10 mouse cellular contexts compared by ENCODE assay signal in the genomic region with DNA sequence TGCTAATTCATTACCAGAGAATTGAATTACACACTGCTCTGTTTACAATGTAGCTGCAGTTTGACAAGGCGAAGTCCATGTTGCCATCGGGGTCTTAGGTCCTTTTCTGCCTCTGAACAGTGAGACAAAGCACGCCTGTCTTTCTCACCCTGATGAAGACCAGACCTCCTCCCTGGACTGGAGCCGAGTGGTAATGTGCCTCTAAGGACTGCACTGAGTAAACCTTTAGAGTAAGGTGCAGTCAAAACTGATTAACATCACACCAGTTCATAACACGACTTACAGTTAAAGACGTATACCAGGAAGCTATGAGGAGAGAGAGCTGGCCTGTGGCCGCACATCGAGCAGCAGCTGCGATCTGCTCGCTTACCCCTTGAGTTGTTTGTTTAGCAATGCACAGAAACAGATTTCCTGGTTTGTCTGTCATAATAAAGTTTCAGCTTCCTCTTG.
DNase-seq lines count a peak whose midpoint lies in the region; ATAC-seq and TF ChIP-seq lines count a peak whose summit lies in the region.
"Had no signal": no experiment of that assay in that cellular context is flagged by ENCODE, and none has a peak within 500 bp of the region (broad histone marks: within the 10 kb centered on the region; RNA-seq: fewer than 3 reads in every experiment).

No protein-coding gene starts in this region.

- H3K36me3 ChIP-seq in heart, embryonic 14.5 days (ENCODE audit: control insufficient read depth, insufficient read depth, low read length): no peaks in the 10 kb centered on the region
- H3K36me3 ChIP-seq in lung, embryonic 16.5 days (ENCODE audit: control insufficient read depth, insufficient read depth, low read length): no peaks in the 10 kb centered on the region
- no peaks in the 10 kb centered on the region for H3K36me3 ChIP-seq in limb, embryonic 14.5 days (ENCODE audit: control insufficient read depth, insufficient read depth, low read length)
- H3K36me3 ChIP-seq: liver, embryonic 15.5 days had no signal

- H3K4me1 ChIP-seq in heart, embryonic 14.5 days (ENCODE audit: control insufficient read depth in 2 of 2, insufficient read depth in 2 of 2, low read length in 2 of 2): peaks cover 6 to 18% of the 10 kb centered on the region in 2 experiments; a peak in 3 of 4 replicates
- peaks cover 13% of the 10 kb centered on the region for H3K4me1 ChIP-seq in lung, embryonic 16.5 days (replicated peaks; ENCODE audit: control insufficient read depth, insufficient read depth, low read length)
- H3K4me1 ChIP-seq in limb, embryonic 14.5 days (ENCODE audit: control insufficient read depth, insufficient read depth, low read length): peaks cover 6% of the 10 kb centered on the region
- H3K4me1 ChIP-seq: liver, embryonic 15.5 days had no signal

- H3K27ac ChIP-seq in heart, embryonic 14.5 days (replicated peaks in 1 of 2; ENCODE audit: control insufficient read depth in 1 of 2, insufficient read depth in 1 of 2, low read depth in 2 of 2, low read length in 2 of 2): peak overlapping the region; percentile 38 to 59; a peak in 3 of 4 replicates
- peak overlapping the region; percentile 21; the same call in 1 of the 2 replicates for H3K27ac ChIP-seq in lung, embryonic 16.5 days (ENCODE audit: low read length)
- peak overlapping the region; percentile 48; the same call in 1 of the 2 replicates for H3K27ac ChIP-seq in limb, embryonic 14.5 days (replicated peaks; ENCODE audit: low read depth, low read length)
- H3K27ac ChIP-seq: gastrocnemius, adult 2 months; liver, embryonic 15.5 days had no signal

- 0 out of 2 replicates have a peak overlapping the region, but pooled peaks have one; percentile 25 for H3K9ac ChIP-seq in heart, embryonic 14.5 days (ENCODE audit: low read length)
- no peak overlapping the region for H3K9ac ChIP-seq in lung, embryonic 16.5 days (ENCODE audit: low read length)
- H3K9ac ChIP-seq in limb, embryonic 14.5 days (ENCODE audit: low read depth, low read length, severe bottlenecking): no peak overlapping the region
- H3K9ac ChIP-seq: liver, embryonic 15.5 days had no signal

- intact Hi-C loops in heart, postnatal 14 days (cut with DNase I): no loop called here

- H3K4me3 ChIP-seq in heart, embryonic 14.5 days (ENCODE audit: control insufficient read depth in 1 of 2, insufficient read depth in 1 of 2, low read depth in 1 of 2, low read length in 2 of 2): 0 out of 4 replicates have a peak overlapping the region, but pooled peaks of 1 of the 2 experiments have one; percentile 12
- no peak overlapping the region for H3K4me3 ChIP-seq in lung, embryonic 16.5 days (ENCODE audit: low read length)
- H3K4me3 ChIP-seq in limb, embryonic 14.5 days (replicated peaks; ENCODE audit: low read length): no peak overlapping the region
- H3K4me3 ChIP-seq: gastrocnemius, adult 2 months; liver, embryonic 15.5 days had no signal

- no peak for DNase-seq in heart, postnatal 14 days
- DNase-seq in lung, postnatal 4 days: no peak
- peak; percentile 66 for DNase-seq in limb, embryonic 14.5 days (ENCODE audit: low spot score)
- no peak for DNase-seq in thymus, adult 18-20 months
- no peak for DNase-seq in urinary bladder, adult 2 months (ENCODE audit: low spot score)
- no peak for DNase-seq in layer of hippocampus, postnatal 10 days (ENCODE audit: low spot score in 2 of 2)
- DNase-seq: gastrocnemius, adult 2 months had no signal

- H3K9me3 ChIP-seq in heart, embryonic 14.5 days (ENCODE audit: control insufficient read depth, low read length): no peaks in the 10 kb centered on the region
- no peaks in the 10 kb centered on the region for H3K9me3 ChIP-seq in lung, embryonic 16.5 days (ENCODE audit: control insufficient read depth, low read length)
- no peaks in the 10 kb centered on the region for H3K9me3 ChIP-seq in limb, embryonic 14.5 days (ENCODE audit: control insufficient read depth, low read length)
- H3K9me3 ChIP-seq: liver, embryonic 15.5 days had no signal

- H3K4me2 ChIP-seq in heart, embryonic 14.5 days (ENCODE audit: low read length): peak overlapping the region; percentile 48
- peak overlapping the region; percentile 33 for H3K4me2 ChIP-seq in lung, embryonic 16.5 days (ENCODE audit: low read depth, low read length)
- peak overlapping the region; percentile 16 for H3K4me2 ChIP-seq in limb, embryonic 14.5 days (replicated peaks; ENCODE audit: low read depth, low read length, severe bottlenecking)
- H3K4me2 ChIP-seq: liver, embryonic 15.5 days had no signal

- ATAC-seq in heart, embryonic 14.5 days (ENCODE audit: insufficient number of reproducible peaks, insufficient read depth, low FRiP score, low read depth): peak; percentile 59; the same call in 1 of the 2 replicates
- ATAC-seq in lung, embryonic 16.5 days (ENCODE audit: low read depth): peak; percentile 83
- peak; percentile 87 for ATAC-seq in limb, embryonic 14.5 days (ENCODE audit: low FRiP score, low read depth)

- no peak for TF ChIP-seq POLR2A in limb, embryonic 14.5 days (IDR thresholded peaks at IDR 0.05; ENCODE audit: borderline replicate concordance, extremely low read depth, insufficient read depth, insufficient read length)

- H3K27me3 ChIP-seq in heart, embryonic 14.5 days (ENCODE audit: control insufficient read depth, insufficient read depth, low read length): no peaks in the 10 kb centered on the region
- no peaks in the 10 kb centered on the region for H3K27me3 ChIP-seq in lung, embryonic 16.5 days (ENCODE audit: control insufficient read depth, insufficient read depth, low read depth, low read length)
- no peaks in the 10 kb centered on the region for H3K27me3 ChIP-seq in limb, embryonic 14.5 days (ENCODE audit: control insufficient read depth, insufficient read depth, low read length)
- H3K27me3 ChIP-seq: liver, embryonic 15.5 days had no signal

- 12% methylated on average over 10 of the region's 10 CpGs for WGBS in heart, embryonic 14.5 days
- 10% methylated on average over 10 of the region's 10 CpGs for WGBS in lung, embryonic 16.5 days
- 16% methylated on average over 10 of the region's 10 CpGs for WGBS in limb, embryonic 14.5 days
